ENCODE assay signal across 21 mouse cellular contexts in genomic region chr7:113408712-113409111, GRCm38 (mm10). TPM values are rescaled to one million over a fixed set of nuclear protein-coding genes. Genes with fewer than 3 reads are reported as not detected.
DNase-seq lines count a peak whose midpoint lies in the region; ATAC-seq and TF ChIP-seq lines count a peak whose summit lies in the region.
"Had no signal": no experiment of that assay in that cellular context is flagged by ENCODE, and none has a peak within 500 bp of the region (broad histone marks: within the 10 kb centered on the region; RNA-seq: fewer than 3 reads in every experiment).

No protein-coding gene starts in this region.

- H3K4me3 ChIP-seq in ES-Bruce4 (ENCODE audit: low read depth, low read length) = no peak overlapping the region
- no peak overlapping the region for H3K4me3 ChIP-seq in bone marrow, adult 2 months (replicated peaks; ENCODE audit: control insufficient read depth, low read depth, low read length)
- H3K4me3 ChIP-seq in heart, embryonic 10.5 days = no peak overlapping the region
- no peak overlapping the region for H3K4me3 ChIP-seq in neural tube, embryonic 15.5 days (replicated peaks)
- H3K4me3 ChIP-seq: heart, embryonic 12.5 days; neural tube, embryonic 12.5 days; stomach, embryonic 15.5 days had no signal

- no peak for ATAC-seq in neural tube, embryonic 15.5 days (ENCODE audit: low FRiP score)

- no peaks in the 10 kb centered on the region for H3K36me3 ChIP-seq in ES-Bruce4 (ENCODE audit: control insufficient read depth, insufficient read depth, low read length, poor library complexity, severe bottlenecking)
- no peaks in the 10 kb centered on the region for H3K36me3 ChIP-seq in heart, embryonic 10.5 days
- H3K36me3 ChIP-seq in neural tube, embryonic 15.5 days = no peaks in the 10 kb centered on the region
- H3K36me3 ChIP-seq: heart, embryonic 12.5 days; neural tube, embryonic 12.5 days; stomach, embryonic 15.5 days had no signal

- no peaks in the 10 kb centered on the region for H3K4me1 ChIP-seq in ES-Bruce4 (ENCODE audit: control insufficient read depth, insufficient read depth, low read length)
- H3K4me1 ChIP-seq in bone marrow, adult 2 months (ENCODE audit: control insufficient read depth, insufficient read depth, low read length) = no peaks in the 10 kb centered on the region
- H3K4me1 ChIP-seq in heart, embryonic 10.5 days = no peaks in the 10 kb centered on the region
- H3K4me1 ChIP-seq in neural tube, embryonic 15.5 days = no peaks in the 10 kb centered on the region
- H3K4me1 ChIP-seq: heart, embryonic 12.5 days; neural tube, embryonic 12.5 days; stomach, embryonic 15.5 days had no signal

- no peak overlapping the region for H3K4me2 ChIP-seq in neural tube, embryonic 15.5 days
- H3K4me2 ChIP-seq: heart, embryonic 12.5 days; neural tube, embryonic 12.5 days; stomach, embryonic 15.5 days had no signal

- TF ChIP-seq POLR2A in ES-Bruce4 (IDR thresholded peaks at IDR 0.05; ENCODE audit: insufficient read depth, low read length) = no peak
- no peak for TF ChIP-seq POLR2A in bone marrow, adult 2 months (IDR thresholded peaks at IDR 0.05; ENCODE audit: borderline replicate concordance, control insufficient read depth, low read depth, low read length)

- H3K27me3 ChIP-seq in ES-Bruce4 (ENCODE audit: control insufficient read depth, insufficient read depth, low read length, poor library complexity, severe bottlenecking) = no peaks in the 10 kb centered on the region
- H3K27me3 ChIP-seq in heart, embryonic 10.5 days (ENCODE audit: insufficient read depth, poor library complexity, severe bottlenecking) = no peaks in the 10 kb centered on the region
- H3K27me3 ChIP-seq in neural tube, embryonic 15.5 days (replicated peaks) = no peaks in the 10 kb centered on the region
- H3K27me3 ChIP-seq: heart, embryonic 12.5 days; neural tube, embryonic 12.5 days; stomach, embryonic 15.5 days had no signal

- DNase-seq in kidney, adult 9 months = peak; percentile 29
- no peak for DNase-seq in kidney, postnatal 14 days
- peak; percentile 19 for DNase-seq in 416B (ENCODE audit: low read depth)
- DNase-seq in spleen, postnatal 10 days (ENCODE audit: low spot score in 2 of 2) = no peak
- no peak for DNase-seq in heart, embryonic 10.5 days (ENCODE audit: low spot score)
- DNase-seq: cerebellum, adult 18-20 months; gastrocnemius, postnatal 36 days; heart, postnatal 36 days; thymus, postnatal 25 days had no signal

- no peak for TF ChIP-seq EP300 in ES-Bruce4 (IDR thresholded peaks at IDR 0.05; ENCODE audit: insufficient read depth, low read depth, low read length)

- WGBS in bone marrow, adult 2 months = 53% methylated on average over 5 of the region's 5 CpGs
- WGBS in heart, embryonic 10.5 days = 58% methylated on average over 5 of the region's 5 CpGs
- WGBS in neural tube, embryonic 15.5 days = 62% methylated on average over 5 of the region's 5 CpGs

- H3K9me3 ChIP-seq in ES-Bruce4 (replicated peaks; ENCODE audit: control insufficient read depth, insufficient read depth, low read length, poor library complexity, severe bottlenecking) = no peaks in the 10 kb centered on the region
- H3K9me3 ChIP-seq in heart, embryonic 10.5 days = no peaks in the 10 kb centered on the region
- no peaks in the 10 kb centered on the region for H3K9me3 ChIP-seq in neural tube, embryonic 15.5 days (replicated peaks)
- H3K9me3 ChIP-seq: heart, embryonic 12.5 days; neural tube, embryonic 12.5 days; stomach, embryonic 15.5 days had no signal

- no peak overlapping the region for H3K9ac ChIP-seq in ES-Bruce4 (ENCODE audit: low read depth, poor library complexity, severe bottlenecking)
- no peak overlapping the region for H3K9ac ChIP-seq in neural tube, embryonic 15.5 days (replicated peaks)
- H3K9ac ChIP-seq: heart, embryonic 12.5 days; neural tube, embryonic 12.5 days; stomach, embryonic 15.5 days had no signal

- no peak overlapping the region for H3K27ac ChIP-seq in ES-Bruce4 (ENCODE audit: insufficient read depth, low read length)
- H3K27ac ChIP-seq in bone marrow, adult 2 months (ENCODE audit: control insufficient read depth, insufficient read depth, low read depth, low read length, poor library complexity) = no peak overlapping the region
- H3K27ac ChIP-seq in heart, embryonic 10.5 days = no peak overlapping the region
- H3K27ac ChIP-seq in neural tube, embryonic 15.5 days (replicated peaks) = no peak overlapping the region
- H3K27ac ChIP-seq: neural tube, embryonic 12.5 days; stomach, embryonic 15.5 days had no signal

- TF ChIP-seq CTCF in ES-Bruce4 (IDR thresholded peaks at IDR 0.05; ENCODE audit: low read depth, low read length) = peak; percentile 36
- peak; percentile 26; the same call in 1 of the 2 replicates for TF ChIP-seq CTCF in bone marrow, adult 2 months (IDR thresholded peaks at IDR 0.05; ENCODE audit: control insufficient read depth, insufficient read depth, low read length)

RNA-seq across cellular contexts. Expression of gene Pth, which starts 20.3 kb away (rescaled TPM):
- polyA plus RNA-seq in ES-Bruce4 (2011; ENCODE audit: insufficient read depth, insufficient read length, low read depth, missing spikeins) = not detected in 2 replicates
- not detected in 2 replicates for polyA plus RNA-seq in bone marrow, adult 2 months (2011; ENCODE audit: insufficient read depth, insufficient read length, low replicate concordance, missing spikeins)
- polyA plus RNA-seq in heart, embryonic 10.5 days (2016; fragmentation: Nextera tagmentation; extraction: Ambion mirVana) = not detected in 2 replicates
- polyA plus RNA-seq in neural tube, embryonic 15.5 days (2015; fragmentation: Nextera tagmentation; extraction: Ambion mirVana) = 3.7 TPM in 1 of 2 replicates, not detected in the other
- polyA plus RNA-seq: brain, embryonic 14.5 days; cortical plate, adult 2 months; forebrain, embryonic 11.5 days; heart, embryonic 12.5 days; limb, embryonic 11.5 days; liver, embryonic 16.5 days; neural tube, embryonic 12.5 days; small intestine, adult 2 months; stomach, embryonic 15.5 days had no signal

RNA-seq across cellular contexts. Expression of gene Btbd10, which starts 39.5 kb away (rescaled TPM):
- polyA plus RNA-seq in ES-Bruce4 (2011; ENCODE audit: insufficient read depth, insufficient read length, low read depth, missing spikeins) = 28.8 and 31.4 TPM in 2 replicates
- polyA plus RNA-seq in bone marrow, adult 2 months (2011; ENCODE audit: insufficient read depth, insufficient read length, low replicate concordance, missing spikeins) = 10.0 and 10.4 TPM in 2 replicates
- polyA plus RNA-seq in heart, embryonic 10.5 days (2016; fragmentation: Nextera tagmentation; extraction: Ambion mirVana) = 21.6 and 26.9 TPM in 2 replicates
- polyA plus RNA-seq in neural tube, embryonic 15.5 days (2015; fragmentation: Nextera tagmentation; extraction: Ambion mirVana) = 67.2 and 74.4 TPM in 2 replicates

Comparison
In these comparisons a context has a peak if more than half of its experiments do, and no peak if none do; other contexts are left out.
1. DNase-seq: peak in kidney, adult 9 months (single experiment) and 416B (single experiment); none in kidney, postnatal 14 days (single experiment), spleen, postnatal 10 days (0 of 2) and heart, embryonic 10.5 days (single experiment).